Mouse (Mus musculus) myocyte (in vitro differentiated cells): Measurements from ENCODE around the gene Trappc3l.

ENCODE experiments used
- MAX ChIP-seq: IDR thresholded peaks from one replicate; pipeline ENCODE4 v1.6.1; 2011; ENCODE audit warnings: low read depth, mild to moderate bottlenecking, control low read depth
- POLR2A ChIP-seq: IDR thresholded peaks from one replicate; pipeline ENCODE4 v1.6.1; 2011; ENCODE audit warnings: low read depth, mild to moderate bottlenecking, control low read depth, moderate library complexity; ENCODE audit not compliant: insufficient read length
- TCF12 ChIP-seq: IDR thresholded peaks from one replicate; pipeline ENCODE4 v1.6.1; 2011; ENCODE audit warnings: mild to moderate bottlenecking, control low read depth; ENCODE audit not compliant: poor library complexity, insufficient read depth, severe bottlenecking
- USF1 ChIP-seq: IDR thresholded peaks from one replicate; pipeline ENCODE4 v1.6.1; 2011; ENCODE audit warnings: low read depth, mild to moderate bottlenecking, control low read depth, moderate library complexity

- no peak for TF ChIP-seq USF1
- TF ChIP-seq POLR2A: no peak
- no peak for TF ChIP-seq MAX
- TF ChIP-seq TCF12: no peak
Measured at GRCm38 (mm10) chr10:34069606-34070005, 32.2 kb downstream of the Trappc3l start.
